Mouse (Mus musculus): ENCODE data around the gene Polr3h.

DNA sequence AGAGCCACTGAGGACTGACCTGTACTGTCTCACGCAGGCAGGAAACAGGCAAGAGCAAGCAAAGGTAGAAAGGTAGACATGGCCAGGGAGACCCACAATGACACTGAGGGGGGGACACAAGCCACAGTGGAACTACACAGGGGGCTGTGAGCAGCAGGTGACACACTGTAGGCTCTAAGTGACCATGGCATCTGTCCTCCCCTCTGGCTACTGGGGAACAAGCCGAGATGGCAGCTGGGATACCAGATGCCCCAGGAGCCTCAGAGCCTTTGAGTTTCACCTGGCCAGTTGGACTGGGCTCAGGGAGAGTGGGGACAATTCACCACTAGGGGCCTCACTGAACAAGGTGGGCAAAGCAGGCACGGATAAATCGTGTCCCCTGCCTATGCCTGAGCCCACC, 26.3 kb upstream of the Polr3h start:
- no peak for TF ChIP-seq CTCF (IDR thresholded peaks at IDR 0.05; ENCODE audit: low read depth, low read length)
- no peak for TF ChIP-seq TAL1 (conservative IDR thresholded peaks at IDR 0.05; ENCODE audit: low read depth, low read length)
- no peak for TF ChIP-seq GATA1 (IDR thresholded peaks at IDR 0.05; ENCODE audit: borderline replicate concordance, low read length)
- no peak for TF ChIP-seq POLR2AphosphoS5 (IDR thresholded peaks at IDR 0.05; ENCODE audit: insufficient replicate concordance, low read depth, low read length)
